Mouse (Mus musculus): ENCODE results near the gene Sqstm1.

Sqstm1 gene

DNA sequence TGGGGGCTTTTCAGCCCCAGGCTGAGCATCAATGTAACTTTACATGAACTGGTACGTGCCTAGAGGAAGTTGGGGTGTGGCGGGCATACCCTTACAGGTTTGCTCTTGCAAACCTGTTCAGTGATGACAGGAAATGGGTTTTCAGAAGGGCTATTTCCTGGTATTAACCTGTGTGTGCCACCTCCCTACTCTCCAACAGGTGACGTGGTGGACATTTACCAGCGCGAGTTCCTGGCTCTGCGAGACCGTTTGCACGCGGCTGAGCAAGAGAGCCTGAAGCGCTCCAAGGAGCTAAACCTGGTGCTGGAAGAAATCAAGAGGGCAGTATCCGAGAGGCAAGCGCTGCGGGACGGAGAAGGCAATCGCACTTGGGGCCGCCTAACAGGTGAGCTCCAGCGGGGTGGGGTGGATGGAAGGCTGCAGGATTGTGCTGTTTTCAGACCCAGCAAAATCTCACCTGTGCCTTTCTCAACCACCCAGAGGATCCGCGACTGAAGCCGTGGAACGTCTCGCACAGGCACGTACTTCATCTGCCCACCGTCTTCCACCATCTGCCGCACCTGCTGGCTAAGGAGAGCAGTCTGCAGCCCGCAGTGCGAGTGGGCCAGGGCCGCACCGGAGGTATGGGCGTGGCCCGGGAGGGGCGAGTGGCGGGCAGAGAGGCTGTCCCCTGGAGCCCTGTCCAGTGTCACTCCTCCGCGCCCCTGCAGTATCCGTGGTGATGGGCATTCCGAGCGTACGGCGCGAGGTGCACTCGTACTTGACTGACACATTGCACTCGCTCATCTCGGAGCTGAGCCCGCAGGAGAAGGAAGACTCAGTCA lies 20.1 kb upstream of the Sqstm1 start:
- ATAC-seq (ENCODE audit: low TSS enrichment): no peak

GRCm38 (mm10) chr11:50229252-50229910 lies 18.8 kb upstream of the Sqstm1 start:
- no peak for ATAC-seq (ENCODE audit: low TSS enrichment)

DNA sequence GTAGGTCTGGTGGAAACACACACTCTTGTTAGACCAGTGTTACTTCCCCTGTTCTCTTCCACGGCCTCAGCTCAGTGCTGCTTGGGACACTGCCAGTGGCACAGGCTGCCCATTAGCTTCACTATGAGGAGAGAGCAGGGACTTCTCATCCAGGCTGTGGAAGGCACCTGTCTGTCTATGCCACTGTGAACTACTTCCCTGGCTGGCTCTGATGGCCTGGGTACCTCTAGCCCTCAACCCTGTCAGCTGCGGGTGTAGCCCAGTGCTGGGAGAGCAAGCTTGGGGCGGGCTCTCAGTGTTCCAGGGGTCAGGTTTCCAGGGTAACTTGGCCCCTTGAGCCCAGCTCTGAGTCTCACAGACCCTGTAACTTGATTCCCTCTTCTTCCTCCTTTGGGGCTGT lies 18.1 kb upstream of the Sqstm1 start:
- ATAC-seq (ENCODE audit: low TSS enrichment): no peak

- ATAC-seq (ENCODE audit: low TSS enrichment): no peak
These were observed 17.1 kb upstream of the Sqstm1 start for GRCm38 (mm10) chr11:50227736-50228135.

GRCm38 (mm10) chr11:50227226-50227625 lies 16.6 kb upstream of the Sqstm1 start:
- ATAC-seq (ENCODE audit: low TSS enrichment): no peak

DNA sequence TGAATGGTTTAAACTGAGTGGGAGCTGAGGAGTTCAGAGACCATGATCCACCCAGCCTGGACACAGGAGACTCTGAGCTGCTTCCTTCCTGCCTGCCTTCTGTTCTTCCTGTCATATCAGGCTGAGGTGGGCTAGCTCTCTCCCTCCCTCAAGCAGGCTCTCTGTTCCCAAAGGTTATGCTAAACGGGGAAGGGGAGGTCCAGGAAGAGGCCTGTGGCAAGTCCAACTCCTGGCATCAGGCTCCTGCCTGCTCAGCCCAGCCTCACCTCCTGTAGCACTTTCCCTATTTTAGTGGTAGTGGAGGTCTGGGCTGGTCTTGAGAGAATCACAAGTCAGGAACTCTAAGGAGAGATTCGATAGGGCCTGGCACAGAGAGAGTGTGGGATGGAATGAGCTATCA lies 15.8 kb upstream of the Sqstm1 start:
- ATAC-seq (ENCODE audit: low TSS enrichment): no peak

DNA sequence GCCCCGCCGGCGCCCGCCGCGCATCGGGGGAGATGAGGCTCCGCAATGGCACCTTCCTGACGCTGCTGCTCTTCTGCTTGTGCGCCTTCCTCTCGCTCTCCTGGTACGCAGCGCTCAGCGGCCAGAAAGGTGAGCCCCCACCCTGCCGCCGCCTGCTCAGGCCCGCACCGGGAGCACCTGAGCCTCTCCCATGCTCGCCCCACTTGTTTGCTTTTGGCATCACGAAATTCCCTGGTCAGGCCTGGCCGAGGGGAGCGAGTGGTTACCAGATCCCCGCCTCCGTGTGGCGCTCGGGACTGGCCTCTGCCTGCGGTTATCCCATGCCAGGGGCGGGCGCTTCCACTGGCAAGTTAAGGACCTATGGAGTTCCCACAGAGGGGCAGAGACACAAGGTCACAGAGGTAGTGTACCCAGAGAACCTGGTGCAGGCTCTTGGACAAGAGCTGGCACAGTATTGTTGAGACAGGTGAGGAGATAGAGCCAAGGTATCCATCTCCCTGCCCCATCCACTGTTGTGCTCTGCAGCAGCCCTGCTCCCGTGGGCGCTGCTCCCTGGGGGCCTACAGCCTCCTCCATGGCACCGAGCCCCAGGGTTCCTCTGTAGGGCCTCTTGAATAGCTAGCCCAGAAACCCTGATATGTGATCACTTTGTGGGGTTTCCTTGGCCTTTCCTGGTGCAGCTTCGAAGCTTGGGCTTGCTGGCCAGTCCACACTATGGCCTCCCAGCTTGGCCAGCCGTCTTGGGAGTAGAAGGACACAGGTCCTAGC lies 15.2 kb upstream of the Sqstm1 start:
- no peak for ATAC-seq (ENCODE audit: low TSS enrichment)

GRCm38 (mm10) chr11:50224671-50225530 lies 14.3 kb upstream of the Sqstm1 start:
- peak; percentile 60 for ATAC-seq (ENCODE audit: low TSS enrichment)

- ATAC-seq (ENCODE audit: low TSS enrichment): peak; percentile 3; the same call in 1 of the 2 replicates
These were observed 13.4 kb upstream of the Sqstm1 start for GRCm38 (mm10) chr11:50223783-50224662.

- ATAC-seq (ENCODE audit: low TSS enrichment): no peak
These were observed 12.1 kb upstream of the Sqstm1 start for GRCm38 (mm10) chr11:50222559-50223276.

GRCm38 (mm10) chr11:50219833-50220232 lies 9.2 kb upstream of the Sqstm1 start:
- ATAC-seq (ENCODE audit: low TSS enrichment): no peak

DNA sequence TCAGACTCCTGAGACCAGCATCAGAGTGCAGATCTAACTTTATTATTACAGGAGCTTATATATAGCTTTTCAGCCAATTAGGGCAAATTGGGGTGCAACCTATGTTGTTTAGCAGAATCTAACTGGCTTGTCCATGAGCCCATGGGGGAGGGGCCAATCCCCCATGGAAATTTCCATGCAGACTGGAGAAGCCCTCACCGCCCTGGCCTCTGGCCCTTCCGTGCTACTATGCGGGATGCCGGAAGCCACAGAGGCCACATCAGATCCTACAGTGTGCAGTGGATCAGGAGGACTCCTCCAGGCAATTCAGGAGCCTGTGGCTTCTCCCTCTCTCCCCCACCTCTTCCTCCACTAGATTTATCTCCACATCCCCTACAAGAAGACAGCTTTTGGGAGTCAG lies 7.2 kb upstream of the Sqstm1 start:
- no peak for ATAC-seq (ENCODE audit: low TSS enrichment)

DNA sequence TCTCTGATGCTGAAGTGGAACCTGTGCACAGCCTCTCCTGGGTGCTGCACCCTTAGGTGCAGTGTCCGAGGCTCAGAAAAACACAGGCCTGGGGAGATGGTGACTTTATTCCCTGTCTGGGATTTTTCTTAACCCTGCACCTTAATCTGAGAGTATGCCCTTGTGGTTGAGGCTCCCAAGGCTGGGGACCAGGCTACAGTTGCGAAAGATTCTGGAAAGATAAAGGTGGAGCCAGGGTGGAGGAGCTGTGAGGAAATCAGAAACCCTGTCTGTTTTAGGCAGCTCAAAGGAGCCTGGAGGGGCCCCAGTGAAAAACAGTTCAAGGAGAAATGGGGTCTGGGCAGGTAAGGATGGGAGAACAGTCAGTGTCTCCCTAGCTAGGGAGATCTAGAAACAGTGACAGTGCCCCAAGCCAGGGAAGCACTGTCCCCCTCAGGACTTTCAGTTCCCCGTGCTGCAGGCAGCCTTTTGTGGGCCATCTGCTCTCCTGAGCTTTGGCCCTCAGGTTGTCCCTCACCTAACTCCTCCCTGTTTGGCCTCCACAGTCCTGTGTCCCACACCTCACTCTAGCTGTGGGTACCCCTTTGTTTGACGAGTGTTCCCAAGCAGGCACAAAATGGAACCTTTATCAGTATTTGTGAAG lies 6.2 kb upstream of the Sqstm1 start:
- no peak for ATAC-seq (ENCODE audit: low TSS enrichment)

DNA sequence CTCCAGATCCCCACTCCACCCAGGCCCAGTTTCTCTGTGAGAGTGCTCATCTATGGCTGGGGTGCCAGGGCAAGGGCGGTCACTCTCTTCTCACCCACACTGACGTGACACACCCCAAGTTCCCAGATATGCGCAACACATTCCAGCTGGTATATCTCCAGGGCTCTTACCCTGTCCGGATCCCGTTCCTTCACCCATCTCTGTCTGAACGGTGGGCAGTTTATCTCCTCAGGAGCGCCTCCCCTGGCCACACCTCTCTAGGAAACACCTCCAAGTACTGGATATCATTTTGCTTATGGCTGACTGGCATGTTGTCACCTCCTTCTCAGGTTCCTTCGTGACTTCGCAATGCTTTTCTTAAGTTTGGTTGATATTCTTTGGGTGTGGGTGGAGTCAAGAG lies 5.0 kb upstream of the Sqstm1 start:
- no peak for ATAC-seq (ENCODE audit: low TSS enrichment)

- ATAC-seq (ENCODE audit: low TSS enrichment): no peak
These were observed 4.0 kb upstream of the Sqstm1 start for GRCm38 (mm10) chr11:50214631-50215030.

DNA sequence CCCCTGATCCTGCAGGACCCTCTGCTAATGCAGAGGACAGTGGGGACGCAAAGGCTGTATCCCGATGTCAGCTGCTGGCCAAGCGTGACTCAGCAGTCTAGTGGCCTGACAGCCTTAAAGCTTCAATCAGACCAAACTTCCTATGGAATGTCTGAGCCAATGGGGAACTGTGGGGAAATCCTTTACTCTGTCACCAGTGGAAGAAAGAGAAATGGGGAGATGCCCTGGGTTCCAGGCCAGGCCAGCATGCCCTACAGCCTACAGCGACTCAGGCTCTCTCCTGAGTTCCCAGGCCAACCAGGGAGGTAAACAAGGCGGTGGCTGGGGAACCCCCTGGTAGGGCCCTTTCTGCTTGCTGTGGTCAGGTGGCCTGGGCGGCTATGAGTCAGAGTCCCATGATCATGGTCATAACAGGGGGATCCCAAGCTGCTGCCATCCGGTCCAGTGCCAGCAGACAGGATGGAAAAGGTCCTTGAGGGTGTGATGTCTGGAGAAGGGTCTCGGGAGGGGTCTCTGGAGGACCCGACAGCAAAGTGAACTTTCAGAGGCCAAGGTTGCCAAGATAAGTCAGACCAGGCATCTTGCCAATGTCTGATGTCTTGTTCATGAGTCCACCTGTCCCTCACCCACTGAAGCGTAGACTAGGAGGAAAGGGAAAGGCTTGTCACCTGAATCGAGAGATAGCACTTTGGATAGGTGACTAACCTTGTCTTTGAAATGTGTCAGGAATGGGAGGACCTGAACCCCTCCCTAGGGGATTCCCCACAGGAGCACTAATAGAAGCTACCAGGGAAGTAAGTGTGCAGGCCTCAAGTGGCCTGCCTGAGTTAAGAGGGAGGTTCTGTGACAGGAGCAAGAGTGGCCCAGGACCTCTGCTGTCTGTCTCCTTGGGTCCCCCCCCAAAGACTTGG lies 2.5 kb upstream of the Sqstm1 start:
- no peak for ATAC-seq (ENCODE audit: low TSS enrichment)

GRCm38 (mm10) chr11:50212060-50212739 lies 1.6 kb upstream of the Sqstm1 start:
- no peak for ATAC-seq (ENCODE audit: low TSS enrichment)

All from frontal cortex, adult (tissue).